Mouse (Mus musculus): ENCODE measurements around the gene Tgfbr1.
A peak's percentile ranks its signal among the peaks of the same experiment; 100 is the strongest.
"Not testable (repeated sequence)": the region's sequence is repeated elsewhere in the genome, so short reads cannot be mapped to it uniquely, and the experiment has no call there.

Tgfbr1 gene

DNA sequence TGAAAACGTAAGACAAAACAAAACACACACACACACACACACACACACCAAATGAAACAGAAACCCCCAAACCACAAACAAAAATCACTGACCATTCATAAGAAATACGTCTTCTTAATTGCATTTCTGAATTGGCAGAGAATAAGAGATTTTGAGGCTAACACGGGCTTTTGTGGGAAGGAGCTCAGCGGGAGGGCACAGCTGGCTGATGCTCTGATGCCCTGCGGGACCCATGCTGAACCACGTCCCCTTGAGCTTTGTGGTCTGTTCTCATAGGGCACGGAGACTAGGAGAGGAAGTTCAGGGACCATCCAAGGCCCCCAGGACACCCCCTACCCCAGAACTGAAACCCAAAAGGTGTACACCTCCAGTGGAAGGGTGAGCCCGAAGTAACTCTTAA, 10.4 kb upstream of the Tgfbr1 start:
- no peak for DNase-seq (ENCODE audit: inconsistent age in 2 of 2, low spot score in 1 of 2)

DNA sequence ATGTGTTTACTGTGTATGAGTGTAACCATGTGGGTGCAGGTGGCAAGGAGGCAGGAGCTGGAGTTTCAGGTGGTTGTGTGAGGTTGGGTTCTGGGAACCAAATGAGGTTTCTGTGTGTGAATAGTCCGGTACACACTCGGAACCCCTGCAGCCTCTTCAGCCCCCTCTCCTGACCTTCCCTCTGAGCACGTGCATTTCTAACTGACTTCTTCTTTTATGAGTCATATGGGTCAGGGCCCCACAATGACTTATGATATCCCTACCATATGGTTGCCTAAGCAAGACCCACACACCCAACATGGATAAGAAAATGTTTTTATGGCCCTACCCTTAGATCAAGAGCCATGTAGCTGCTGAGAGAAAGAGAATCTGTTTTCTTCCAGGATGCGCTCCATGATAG, 6.0 kb upstream of the Tgfbr1 start:
- peak in 1 of 2 experiments; percentile 61 for DNase-seq (ENCODE audit: inconsistent age in 2 of 2, low spot score in 1 of 2)

DNA sequence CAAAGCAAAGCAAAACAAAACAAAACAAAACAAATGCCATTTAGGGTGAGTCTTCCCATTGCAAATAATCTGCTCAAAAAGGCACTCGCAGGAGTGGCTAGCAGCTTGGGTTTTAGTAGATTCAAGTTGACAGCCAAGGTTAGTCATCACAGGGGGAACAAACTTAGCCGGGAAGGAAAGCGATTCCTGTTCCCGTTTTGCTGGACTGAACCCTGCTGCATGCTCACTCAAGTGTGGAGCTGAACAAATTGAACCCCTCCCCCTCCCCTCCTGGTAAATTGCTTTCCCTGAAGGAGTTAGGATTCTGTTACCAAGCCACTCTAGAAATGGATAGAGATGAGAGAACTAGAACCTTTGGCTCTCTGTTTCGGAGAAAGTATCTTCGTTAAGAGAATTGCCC, 3.3 kb upstream of the Tgfbr1 start:
- peak in 1 of 2 experiments; percentile 50 for DNase-seq (ENCODE audit: inconsistent age in 2 of 2, low spot score in 1 of 2)

DNA sequence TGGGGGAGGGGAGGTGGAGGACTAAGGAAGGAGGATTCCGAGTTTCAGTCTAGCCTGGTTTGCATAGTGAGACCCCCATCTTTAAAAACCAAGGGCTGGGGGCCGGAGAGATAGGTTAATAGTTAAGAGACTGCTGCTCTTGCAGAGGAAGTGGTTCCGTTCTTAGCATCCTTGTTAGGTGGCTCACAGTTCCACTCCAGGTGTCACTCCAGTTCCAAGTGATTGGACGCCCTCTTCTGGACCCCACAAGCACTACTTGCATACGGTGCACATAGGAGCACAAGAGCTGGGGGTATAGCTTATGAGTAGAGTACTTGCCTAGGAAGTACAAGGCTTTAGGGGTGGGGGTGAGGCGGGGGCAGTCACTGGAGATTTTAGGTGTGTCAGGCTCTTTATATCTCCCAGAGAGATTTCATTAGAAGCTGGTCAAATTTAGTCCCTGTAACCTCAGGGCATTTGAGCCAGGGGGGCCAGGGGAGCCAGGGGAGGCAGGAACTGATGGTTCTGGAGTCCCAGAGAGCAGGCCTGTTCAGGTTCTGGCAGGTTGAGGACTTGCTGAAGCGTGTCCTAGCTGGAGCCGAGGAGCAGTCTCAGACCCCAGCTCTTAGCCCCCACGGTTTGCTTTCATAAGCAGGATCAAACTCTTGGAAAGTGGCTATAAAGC, 1.5 kb upstream of the Tgfbr1 start:
- DNase-seq (ENCODE audit: inconsistent age in 2 of 2, low spot score in 1 of 2), result peak; percentile 49 to 76

DNA sequence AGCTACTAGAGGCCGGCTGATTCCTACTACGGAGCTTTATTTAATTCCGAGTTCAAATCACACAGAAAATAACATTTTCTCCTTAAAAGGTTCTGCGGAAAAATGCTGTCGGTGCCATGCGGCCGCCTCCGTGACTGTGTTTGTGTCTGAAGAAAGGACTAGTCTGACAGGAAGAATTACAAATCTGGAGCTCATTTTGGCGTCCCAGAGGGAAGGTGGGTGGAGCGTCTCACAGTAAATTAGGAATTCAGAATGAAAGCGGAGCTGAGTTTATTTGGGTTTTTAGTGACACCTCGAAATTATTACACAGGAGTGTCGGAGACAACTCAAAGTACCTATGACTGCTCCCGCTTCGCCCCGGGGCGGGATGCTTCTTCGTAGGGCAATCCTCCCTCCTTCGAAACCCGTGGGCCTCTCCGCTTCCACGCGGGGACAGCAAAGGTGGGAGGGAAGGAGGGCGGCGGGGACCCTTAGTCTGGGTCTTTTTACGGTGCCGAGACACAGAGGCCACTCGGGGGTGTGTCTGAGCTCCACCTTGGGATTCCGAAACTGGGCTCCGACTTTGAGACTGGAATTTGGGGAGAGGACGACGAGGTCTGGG, 861 bp upstream of the Tgfbr1 start:
- DNase-seq (ENCODE audit: inconsistent age in 2 of 2, low spot score in 1 of 2), result peak; percentile 52 to 87

DNA sequence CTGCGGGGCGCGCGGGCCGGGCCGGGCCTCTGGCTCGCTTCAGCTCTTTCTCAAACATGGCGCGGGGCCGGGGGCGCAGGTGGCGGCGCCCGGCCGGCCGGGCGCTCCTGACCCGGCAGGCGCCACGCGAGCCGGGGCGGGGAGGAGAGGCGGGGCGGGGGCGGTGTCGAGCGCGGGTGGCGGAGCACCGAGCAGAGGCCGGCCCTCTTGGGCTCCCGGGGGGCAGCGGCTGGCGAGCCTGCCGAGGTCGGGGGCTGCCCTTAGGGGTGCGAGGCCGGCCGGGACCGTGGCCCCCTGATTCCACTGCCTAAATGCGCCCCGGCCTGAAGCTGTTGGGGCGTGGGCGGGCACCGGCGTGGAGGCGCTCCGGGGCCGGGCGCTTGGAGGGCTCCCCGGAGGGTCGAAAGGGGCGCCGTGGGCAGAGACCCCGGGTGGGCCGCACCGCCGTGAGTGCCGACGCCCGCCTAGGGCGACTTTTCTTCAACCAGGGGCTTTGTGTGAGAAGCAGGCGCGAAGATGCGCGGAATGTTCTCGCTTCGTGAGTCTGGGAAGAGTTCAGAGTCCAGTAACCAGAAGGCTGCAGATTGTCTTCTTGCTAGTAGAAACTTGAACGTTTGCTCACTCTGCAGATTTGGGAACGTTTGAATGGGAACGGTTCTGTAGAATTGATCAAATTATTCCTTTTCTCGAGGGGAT, 542 bp downstream of the Tgfbr1 start:
- peak in 1 of 2 experiments; percentile 84 for DNase-seq (ENCODE audit: inconsistent age in 2 of 2, low spot score in 1 of 2)

DNA sequence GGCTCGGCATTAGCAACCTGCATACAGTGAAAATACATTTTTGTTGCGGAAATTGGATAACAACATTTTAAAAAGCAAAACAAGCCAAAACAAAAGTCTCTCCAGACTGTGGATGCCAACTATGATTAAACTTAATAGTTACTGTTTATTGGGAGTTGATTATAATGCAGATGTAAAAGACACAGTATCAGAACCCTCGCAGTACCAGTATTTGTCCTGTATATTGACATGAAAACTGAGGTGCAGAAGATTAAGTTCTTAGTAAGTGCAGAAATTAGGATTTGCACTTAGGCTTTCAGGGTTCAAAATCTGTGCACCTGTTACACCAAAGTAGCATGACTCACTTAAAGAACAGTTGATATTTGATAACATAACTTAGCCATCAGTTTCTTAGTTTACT, 1.3 kb downstream of the Tgfbr1 start:
- no peak for DNase-seq (ENCODE audit: inconsistent age in 2 of 2, low spot score in 1 of 2)

DNA sequence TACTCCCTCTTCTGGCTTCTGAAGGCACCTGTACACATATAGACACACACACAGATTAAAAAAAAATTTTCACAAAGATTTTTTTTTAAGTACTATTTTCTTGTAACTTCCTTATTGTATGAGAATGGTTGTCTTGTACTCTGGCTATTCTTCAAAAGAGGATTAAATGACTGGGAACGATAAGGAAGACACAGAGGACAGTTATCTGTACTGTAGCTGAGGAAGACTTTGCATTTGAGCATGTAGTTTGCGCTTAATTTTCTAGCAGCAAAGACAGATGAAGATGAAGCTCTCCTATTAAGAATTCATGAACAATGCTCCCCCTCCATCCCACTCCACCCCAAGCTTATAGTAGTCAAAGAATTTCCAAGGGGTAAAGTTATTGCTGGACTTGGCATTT, 9.6 kb downstream of the Tgfbr1 start:
- DNase-seq (ENCODE audit: inconsistent age in 2 of 2, low spot score in 1 of 2), result no peak

DNA sequence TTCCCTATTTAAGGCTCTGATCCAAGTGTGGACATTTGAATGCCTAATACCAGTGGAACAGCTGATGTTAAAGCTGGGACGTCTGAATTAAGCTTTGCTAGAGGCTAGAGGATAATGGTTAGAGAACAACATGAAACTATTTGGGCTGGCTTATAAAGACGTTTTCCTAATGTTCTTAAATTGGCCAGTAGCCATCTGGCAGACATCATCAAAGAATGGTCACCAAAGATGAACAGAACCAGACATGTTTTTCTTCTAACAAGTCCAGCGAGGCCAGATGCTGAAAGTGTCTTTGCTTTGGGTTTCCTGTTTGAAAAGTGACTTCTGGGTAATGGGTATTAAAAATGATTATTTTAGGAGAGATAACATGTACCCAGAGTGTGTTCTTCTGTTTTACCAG, 10.1 kb downstream of the Tgfbr1 start:
- peak in 1 of 2 experiments; percentile 55 for DNase-seq (ENCODE audit: inconsistent age in 2 of 2, low spot score in 1 of 2)

DNA sequence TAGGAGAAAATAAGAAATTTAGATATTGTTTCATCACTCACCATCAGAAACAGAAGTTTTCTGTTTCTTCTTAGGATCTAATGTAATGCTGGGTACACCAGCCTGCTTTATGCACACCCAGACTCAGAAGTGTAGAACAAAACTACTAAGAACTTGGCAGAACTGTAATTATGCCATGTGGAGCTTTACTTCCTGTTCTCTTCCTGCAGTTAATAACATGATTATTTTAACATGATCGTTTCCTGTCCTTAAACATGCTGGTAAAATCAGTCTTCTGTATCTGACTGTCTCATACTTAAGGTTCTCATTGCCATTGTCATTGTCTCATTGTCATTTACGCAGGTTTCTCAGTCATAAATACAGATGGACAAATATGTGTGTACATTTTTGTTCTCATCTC, 15.7 kb downstream of the Tgfbr1 start:
- no peak for DNase-seq (ENCODE audit: inconsistent age in 2 of 2, low spot score in 1 of 2)

DNA sequence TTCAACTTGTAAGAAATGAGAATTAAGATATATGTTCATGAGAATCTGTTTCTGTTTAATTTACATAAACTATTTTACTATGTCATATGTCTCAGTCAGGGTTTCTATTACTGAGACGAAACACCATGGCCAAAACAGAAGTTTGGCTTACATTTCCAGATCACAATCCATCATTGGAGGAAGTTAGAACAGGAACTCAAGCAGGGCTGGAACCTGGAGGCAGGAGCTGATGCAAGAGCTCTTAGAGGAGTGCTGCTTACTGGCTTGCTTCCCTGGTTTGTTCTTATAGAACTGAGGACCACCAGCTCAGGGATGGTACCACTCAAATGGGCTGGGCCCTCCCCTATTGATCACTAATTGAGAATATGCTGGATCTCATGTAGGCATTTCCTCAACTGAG, 25.7 kb downstream of the Tgfbr1 start:
- DNase-seq (ENCODE audit: inconsistent age in 2 of 2, low spot score in 1 of 2), result peak in 1 of 2 experiments; percentile 48

DNA sequence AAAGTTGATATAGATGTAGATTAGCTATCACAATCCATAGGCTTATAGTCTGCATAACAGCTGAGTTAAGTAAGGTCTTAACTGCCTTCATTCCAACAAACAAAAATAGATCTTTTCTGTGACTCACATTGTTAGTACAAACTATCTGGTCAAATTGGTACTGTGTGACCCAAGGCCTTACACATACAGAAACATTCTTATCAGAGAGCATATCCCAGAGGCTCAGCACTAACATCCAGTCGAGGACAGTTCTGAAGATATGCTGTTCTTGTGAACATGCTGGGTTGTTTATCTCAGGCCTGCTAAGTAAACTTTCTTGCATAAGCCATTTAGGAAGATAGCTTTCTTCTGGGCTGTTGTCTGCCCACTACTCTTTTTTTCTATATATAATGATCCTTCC, 29.4 kb downstream of the Tgfbr1 start:
- peak in 1 of 2 experiments; percentile 52 for DNase-seq (ENCODE audit: inconsistent age in 2 of 2, low spot score in 1 of 2)

DNA sequence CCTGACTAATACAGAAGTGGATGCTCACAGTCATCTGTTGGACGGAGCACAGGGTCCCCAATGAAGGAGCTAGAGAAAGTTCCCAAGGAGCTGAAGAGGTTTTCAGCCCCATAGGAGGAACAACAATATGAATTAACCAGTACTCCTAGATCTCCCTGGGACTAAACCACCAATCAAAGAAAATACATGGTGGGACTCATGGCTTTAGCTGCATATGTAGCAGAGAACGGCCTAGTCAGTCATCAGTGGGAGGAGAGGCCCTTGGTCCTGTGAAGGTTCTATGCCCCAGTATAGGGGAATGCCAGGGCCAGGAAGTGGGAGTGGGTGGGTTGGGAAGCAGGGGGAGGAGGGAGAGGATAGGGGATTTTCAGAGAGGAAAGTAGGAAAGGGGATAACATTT, 38.9 kb downstream of the Tgfbr1 start:
- DNase-seq (ENCODE audit: inconsistent age in 2 of 2, low spot score in 1 of 2), result not testable (repeated sequence)

DNA sequence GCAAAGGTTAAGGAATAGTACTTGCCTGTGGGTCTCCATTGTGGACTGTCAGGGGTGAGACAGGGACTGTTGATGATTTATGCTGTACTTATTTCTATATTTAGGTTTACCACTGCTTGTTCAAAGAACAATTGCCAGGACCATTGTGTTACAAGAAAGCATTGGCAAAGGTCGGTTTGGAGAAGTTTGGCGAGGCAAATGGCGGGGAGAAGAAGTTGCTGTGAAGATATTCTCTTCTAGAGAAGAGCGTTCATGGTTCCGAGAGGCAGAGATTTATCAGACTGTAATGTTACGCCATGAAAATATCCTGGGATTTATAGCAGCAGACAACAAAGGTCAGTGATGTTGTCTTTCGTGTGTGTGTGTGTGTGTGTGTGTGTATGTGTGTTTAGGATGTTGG, 43.2 kb downstream of the Tgfbr1 start:
- no peak for DNase-seq (ENCODE audit: inconsistent age in 2 of 2, low spot score in 1 of 2)

DNA sequence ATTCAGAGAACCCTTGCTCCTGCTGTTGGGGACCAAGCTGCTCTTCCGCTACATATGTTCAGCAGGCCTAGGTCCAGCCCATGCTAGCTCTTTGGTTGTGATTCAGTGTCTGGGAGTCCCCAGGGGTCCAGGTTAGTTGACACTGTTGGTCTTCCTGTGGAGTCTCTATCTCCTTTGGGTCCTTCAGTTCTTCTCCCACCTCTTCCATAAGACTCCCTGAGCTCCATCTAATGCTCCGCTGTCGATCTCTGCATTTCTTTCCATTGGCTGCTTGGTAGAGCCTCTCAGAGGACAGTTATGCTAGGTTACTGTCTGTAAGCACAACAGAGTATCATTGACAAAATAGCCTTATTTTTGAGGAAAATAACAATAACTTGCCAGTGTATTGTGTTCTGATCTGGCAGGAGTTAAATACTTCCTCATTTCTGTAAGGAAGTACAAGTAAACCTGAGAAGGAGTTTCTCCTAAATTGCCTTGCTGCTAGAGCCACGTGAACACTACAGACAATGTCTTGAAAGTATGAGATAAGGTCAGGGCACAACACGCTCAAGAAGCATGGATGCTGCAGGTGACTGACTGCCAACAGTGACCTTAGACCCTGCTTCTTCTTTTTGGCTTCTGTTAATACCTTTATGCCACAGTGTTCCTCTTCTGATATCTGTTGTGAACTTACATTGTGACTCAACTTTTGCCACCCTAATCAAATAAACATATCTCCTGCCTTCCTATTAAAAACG, 45.1 kb downstream of the Tgfbr1 start:
- no peak for DNase-seq (ENCODE audit: inconsistent age in 2 of 2, low spot score in 1 of 2)

DNA sequence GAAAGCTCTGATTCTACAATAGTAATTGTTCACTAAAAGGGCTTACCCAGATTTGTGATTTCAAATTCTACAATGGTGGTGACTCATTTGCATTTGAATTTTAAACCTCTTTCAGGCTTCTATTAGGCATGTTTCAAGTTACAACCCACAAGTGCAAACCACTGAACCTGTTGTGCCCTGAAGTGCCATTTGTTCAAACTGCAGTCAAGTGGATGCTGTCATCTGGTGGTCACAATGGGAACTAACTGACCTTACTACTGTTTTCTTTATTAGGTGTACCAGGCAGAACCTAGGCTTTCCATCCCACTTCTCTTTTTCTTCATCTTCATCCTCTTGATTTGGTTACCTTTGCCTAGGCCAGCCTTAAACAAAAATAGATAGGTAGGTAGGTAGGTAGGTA, 46.8 kb downstream of the Tgfbr1 start:
- peak; percentile 29 to 80 for DNase-seq (ENCODE audit: inconsistent age in 2 of 2, low spot score in 1 of 2)

DNA sequence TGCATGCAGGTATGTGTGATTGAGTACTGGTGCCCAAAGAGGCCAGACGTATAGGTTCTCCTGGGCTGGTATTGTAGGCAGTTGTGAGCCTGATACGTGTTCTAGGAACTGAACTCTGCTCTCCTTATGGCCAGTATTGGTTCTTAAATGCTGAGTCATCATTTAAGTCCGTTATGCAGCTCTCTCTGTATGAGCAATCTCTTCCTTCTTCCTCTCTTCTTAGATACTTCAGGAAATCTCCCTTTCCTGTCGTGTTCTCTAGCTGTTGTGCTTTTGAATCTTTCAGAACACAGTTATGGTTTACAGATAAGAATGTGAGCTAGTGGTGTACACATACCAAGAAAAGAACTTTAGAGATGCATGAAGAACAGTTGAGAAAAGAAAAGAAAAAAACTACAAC, 47.3 kb downstream of the Tgfbr1 start:
- DNase-seq (ENCODE audit: inconsistent age in 2 of 2, low spot score in 1 of 2), result no peak

DNA sequence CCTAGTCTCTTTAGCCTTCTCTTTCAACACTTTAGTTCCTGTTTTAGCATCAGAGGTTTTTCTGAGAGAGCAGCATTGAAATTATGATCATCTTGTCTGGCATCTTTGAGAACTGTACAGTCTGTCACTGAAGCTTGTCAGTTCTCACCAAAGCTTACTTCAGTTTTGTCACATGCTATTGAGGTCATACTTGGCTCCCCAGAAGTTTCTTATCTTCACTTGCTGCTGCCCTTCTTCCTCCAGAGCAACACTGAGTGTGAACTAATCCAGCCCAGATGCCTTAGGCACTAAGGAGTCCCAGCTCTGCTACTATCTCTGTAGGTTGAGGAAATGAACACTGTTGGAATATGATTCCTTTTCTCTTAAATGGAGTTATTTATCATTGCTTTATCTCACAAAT, 49.2 kb downstream of the Tgfbr1 start:
- DNase-seq (ENCODE audit: inconsistent age in 2 of 2, low spot score in 1 of 2), result no peak

DNA sequence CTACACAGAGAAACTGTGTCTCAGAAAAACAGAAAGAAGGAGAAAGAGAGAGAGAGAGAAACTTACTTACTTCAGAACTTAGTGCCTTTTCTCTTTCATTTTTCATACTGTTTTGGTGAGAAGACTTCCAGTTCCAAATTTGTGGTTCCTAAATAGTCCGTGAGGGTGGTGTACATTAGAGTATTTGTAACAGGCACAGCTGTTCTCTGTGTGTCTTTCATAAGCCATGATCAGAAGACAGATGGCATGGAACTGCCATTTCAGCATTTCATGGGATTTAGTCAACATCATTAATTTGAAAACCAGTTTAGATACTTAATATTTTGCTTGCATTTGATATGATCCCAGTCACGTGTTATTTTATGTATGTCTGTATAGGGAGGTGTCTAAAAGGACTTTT, 51.5 kb downstream of the Tgfbr1 start:
- no peak for DNase-seq (ENCODE audit: inconsistent age in 2 of 2, low spot score in 1 of 2)

DNA sequence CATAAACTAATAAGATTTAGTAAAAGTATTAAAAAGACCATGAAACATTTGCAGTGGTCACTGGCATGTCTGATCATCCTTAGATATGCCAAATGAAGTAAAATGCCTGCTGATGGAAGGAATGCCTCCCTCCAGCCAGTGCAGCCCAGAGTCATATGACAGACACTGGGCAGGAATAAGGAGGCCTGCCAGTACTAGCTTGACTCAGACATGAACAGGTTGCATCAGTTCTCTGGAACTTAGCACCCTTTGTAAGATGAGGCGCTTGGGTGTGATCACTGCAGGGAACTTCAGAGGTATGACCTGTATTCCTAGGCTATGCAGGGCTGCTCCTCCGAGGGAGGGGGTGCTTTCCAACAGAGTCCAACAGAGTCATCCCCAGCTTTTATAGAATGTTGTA, 54.1 kb downstream of the Tgfbr1 start:
- DNase-seq (ENCODE audit: inconsistent age in 2 of 2, low spot score in 1 of 2), result no peak

DNA sequence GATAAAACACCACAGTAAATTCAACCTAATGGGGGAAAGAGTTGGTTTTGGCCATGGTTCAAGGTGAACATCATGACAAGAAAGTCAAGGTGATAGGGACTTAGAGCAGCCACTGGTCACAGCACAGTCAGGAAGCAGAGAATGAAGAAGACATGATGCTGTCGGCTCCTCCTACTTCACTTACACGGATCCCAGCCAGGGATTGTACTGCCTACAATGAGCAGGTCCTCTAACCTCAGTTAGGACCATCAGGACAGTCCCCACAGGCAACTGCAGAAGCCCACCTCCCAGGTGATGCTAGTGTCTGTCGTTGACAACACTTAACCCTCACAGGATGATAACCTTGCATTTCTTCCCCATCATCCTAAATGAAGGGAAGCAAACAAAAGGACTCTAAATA, 64.8 kb downstream of the Tgfbr1 start:
- DNase-seq (ENCODE audit: inconsistent age in 2 of 2, low spot score in 1 of 2), result peak in 1 of 2 experiments; percentile 72
